Mouse (Mus musculus): ENCODE measurements at regions not wholly inside any gene's neighbourhood (a gene's known extent, or its start where the extent isn't known, plus 50 kb on each side); places are given as distances from the start of the nearest gene placed in this dataset.
"Not testable (repeated sequence)": the region's sequence is repeated elsewhere in the genome, so short reads cannot be mapped to it uniquely, and the experiment has no call there.

GRCm38 (mm10) chr16:86309696-86310095 lies 408.1 kb upstream of the Adamts5 start:
- no peak for DNase-seq

GRCm38 (mm10) chr16:86303869-86304268 lies 402.2 kb upstream of the Adamts5 start:
- no peak for DNase-seq

DNA sequence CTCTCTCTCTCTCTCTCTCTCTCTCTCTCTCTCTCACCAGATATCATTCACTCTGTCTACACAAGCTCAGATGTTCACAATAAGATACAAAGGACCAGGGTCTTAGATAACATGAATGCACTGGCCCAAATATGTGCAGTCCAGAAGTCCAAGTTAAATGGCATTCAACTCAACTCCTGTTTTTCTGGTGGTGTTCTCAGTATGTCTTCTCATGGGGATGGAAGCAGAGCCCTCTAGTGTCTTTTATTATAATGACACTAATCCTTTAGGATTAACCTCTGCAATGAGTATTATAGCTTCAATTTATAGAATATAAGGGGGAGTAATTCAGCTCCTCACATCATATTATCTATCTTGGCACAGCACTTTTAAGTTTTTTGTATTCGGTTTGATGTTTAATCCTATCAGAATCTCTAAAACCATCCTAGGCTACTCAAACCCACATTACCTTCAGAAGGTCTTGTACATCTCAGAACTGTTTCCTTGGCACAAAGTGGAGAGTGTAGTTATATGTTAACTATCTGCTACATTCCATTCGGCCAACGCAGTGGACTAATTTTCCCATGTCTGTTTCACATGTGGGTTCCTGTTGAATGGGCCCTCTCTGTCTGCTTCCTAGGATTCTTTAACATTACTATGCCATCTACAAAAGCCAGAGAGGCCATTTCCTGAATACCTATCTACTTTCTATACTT lies 401.0 kb upstream of the Adamts5 start:
- DNase-seq = no peak

DNA sequence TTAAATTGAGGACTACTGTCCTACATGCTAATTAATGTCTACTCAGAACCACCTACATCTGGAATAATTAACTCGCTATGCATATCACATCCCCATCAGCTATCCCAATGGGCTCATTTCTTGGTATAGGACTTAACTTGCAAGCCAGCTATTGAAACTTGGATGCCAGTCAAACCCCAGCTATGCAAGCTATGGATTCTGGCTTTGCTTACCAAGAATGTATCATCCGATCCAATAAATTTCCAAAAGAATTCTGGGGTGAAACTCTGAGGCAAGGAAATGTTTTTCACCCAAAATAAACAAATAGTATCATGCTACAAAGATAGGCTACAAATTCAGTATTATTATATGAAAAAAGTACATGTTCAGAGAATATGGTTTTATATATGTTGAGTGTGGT lies 392.8 kb upstream of the Adamts5 start:
- DNase-seq = no peak

GRCm38 (mm10) chr16:86281326-86281725 lies 379.7 kb upstream of the Adamts5 start:
- DNase-seq = no peak

- no peak for DNase-seq
Measured at GRCm38 (mm10) chr16:86277031-86277430, 375.4 kb upstream of the Adamts5 start.

DNA sequence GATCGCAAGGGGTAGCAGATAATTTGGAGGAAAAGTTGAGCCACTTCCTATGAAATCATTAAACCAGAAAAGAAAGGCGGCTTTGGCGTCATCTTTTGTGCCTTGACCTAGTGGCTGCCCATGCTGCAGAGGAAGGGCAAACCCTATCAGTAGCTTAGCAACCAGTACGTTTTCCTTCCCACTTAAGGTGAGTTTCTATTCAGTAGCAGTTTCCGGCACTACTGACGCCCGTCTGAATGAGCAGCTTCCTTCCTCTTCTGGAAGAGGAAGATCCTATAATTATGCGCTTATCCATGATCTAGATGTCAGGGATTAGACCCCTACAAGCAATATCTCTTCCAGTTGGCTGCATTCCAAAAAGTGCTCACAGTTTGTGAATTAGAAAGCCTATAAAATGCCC lies 360.0 kb upstream of the Adamts5 start:
- no peak for DNase-seq

GRCm38 (mm10) chr16:86252630-86253029 lies 351.0 kb upstream of the Adamts5 start:
- DNase-seq = no peak

- DNase-seq = no peak
Measured at GRCm38 (mm10) chr16:86250021-86250420, 348.4 kb upstream of the Adamts5 start.

DNA sequence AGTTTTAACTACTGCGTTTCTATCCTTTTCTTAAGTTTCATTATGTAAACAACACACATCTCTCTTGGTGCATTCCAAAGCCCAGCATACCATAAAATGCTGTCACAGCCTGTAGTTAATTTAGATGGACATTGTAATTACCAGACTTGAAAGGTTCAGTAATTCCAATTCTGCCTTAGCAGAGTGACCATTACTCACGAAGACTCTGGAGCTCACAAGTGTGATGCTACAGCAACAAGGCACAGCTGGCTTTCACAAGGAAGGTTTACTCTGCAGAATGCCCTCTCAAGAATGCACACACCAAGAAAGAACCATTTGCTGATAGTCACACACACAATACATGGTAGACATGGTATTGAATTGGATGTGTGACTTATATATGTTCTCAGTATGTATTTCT lies 342.6 kb upstream of the Adamts5 start:
- no peak for DNase-seq

- DNase-seq = no peak
Measured at GRCm38 (mm10) chr16:86242766-86243510, 341.3 kb upstream of the Adamts5 start.

DNA sequence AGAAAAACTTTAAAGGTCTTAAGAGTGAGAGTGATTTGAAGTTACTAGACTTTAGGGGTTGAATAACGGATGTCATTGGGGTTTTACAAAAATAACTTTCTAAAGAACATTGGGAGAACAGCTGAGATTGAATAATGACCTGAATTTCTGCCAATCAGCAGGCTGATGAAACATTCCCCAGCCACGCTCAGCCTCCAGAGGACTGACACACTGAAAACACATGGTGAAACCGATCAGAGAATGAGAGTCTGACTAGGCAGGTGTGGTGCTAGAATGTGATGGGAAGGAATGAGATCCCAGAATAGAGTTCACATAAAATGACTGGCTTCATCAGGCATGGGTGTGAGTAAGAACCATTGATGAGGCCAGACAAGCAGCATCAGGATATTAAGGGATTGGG lies 321.4 kb upstream of the Adamts5 start:
- no peak for DNase-seq

GRCm38 (mm10) chr16:86210547-86210946 lies 308.9 kb upstream of the Adamts5 start:
- DNase-seq = no peak

GRCm38 (mm10) chr16:86209319-86209718 lies 307.7 kb upstream of the Adamts5 start:
- DNase-seq = no peak

DNA sequence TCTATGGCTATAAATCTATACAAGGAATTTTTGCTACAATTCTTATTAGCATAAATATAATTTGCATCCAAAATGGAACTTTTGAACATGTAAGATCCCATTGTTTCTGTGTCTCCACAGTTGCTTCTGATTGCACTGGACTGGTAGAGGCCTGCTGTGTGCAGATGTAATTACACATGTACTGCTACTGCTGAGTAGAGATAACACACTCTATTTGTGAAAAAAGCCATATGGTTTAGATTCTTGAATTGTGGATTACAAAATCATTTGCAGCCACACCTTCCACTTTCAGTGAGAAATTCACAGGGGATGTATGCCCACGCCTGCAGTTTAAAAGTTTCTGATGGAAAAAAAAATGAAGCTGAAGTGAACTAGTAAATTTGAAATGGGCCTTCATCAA lies 288.2 kb upstream of the Adamts5 start:
- DNase-seq = no peak

DNA sequence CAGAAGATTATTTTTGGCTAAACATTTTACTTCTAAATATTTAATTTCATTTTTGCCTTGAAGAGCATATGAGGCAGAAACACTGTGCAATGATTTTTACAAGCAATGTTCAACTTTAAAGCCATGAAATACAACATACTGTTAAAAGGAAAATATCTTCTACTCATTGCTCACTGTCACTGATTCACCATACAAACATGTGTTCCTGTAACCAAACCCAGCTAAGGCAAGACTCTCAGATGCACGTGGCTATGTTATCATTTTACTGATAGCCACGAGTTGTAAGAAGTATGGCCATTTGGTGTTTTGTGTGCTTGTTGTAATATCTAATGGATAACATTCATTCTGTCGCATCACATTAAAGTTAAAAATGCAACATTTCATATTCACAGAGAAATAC lies 287.3 kb upstream of the Adamts5 start:
- no peak for DNase-seq

DNA sequence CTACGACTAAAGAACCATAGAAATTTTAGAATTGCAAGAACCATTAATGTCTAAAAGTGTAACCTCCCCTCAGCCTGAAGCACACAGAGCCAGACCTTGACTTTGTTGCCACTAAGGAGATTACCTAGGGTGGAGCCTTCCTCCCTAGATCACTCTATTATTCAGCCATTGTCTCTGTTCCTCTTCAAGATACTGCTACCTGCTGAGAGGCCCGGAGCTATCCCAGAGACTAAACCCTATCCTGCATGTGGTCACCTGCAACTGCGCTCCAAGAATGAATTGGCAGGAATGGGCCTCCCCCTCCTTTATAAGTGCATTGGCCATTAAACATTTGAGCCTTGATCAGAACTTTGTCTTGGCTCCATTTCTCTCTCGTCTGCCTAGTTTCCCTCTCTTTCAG lies 286.0 kb upstream of the Adamts5 start:
- DNase-seq = not testable (repeated sequence)

DNA sequence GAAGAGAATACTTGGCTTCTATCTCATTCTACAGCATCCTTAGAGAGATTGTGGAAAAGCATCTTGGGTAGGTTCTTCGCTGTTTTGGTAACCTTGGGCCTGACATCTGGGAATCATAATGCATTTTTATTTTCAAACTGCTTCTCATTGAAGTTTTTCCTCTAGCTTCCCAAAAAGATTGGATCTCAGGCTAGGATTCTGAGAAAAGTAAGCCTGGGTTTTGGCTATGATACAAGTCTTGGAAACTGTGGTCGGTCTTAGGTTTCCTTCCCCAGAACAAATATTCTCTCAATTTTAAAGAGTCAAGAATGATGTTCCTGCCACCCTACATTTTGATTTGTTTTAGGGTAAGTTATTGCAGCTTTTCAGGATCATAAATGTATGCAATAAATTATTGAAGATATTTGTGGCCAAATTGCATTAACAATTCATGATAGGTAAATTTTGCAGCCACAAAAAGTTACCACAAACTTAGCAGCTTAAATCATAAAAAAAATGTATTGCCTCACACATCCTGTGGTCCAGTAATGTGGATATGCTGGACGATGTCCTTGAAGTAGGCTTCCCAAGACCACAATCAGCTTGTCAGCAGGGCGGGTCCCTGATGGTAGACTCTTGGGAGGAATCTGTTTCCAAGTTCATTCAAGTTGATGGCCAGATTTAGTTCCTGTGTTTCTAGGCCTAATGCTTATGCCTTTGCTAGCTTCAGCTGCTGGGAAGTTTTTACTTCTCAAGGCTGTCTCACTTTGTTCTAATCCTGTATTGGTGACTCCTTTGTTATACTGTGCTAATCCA lies 257.6 kb upstream of the Adamts5 start:
- no peak for DNase-seq

DNA sequence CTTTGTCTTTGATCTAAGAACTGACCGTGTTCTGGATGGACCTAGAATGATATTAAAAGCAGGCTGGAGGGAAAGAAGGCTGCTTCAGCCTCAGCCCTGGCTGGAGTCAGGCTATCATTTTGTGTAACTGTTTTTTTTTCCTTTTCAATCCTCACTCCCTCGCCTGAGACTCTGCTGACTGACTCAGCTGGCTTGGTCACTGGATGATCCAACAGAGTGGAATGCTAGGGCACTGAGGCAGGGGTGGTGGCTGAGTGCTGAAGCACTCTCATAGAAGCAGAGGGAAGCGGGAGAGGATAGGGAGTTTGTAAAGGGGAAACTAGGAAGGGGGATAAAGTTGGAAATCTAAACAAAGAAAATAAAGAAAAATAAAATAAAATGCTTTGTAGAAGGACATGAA lies 236.5 kb upstream of the Adamts5 start:
- no peak for DNase-seq

DNA sequence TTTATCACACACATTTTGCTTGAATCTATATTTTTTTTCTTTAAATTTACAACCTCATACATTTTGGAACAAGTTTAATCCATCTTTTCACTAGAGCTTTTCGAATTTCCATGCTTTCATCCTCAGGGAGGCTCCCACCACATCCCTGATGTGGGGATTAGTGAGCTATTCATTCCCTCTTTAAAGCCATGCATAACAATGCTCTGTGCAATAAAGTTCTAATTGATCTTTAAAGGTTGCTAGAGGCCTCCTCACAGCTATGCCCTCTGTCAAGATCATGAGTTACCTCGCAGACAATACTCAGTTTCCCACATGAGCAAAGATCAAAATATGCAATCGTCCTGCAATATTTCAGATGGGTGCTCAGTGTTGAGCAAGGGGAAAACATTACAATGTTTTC lies 234.5 kb upstream of the Adamts5 start:
- no peak for DNase-seq

GRCm38 (mm10) chr16:86127391-86127790 lies 225.8 kb upstream of the Adamts5 start:
- DNase-seq = no peak

GRCm38 (mm10) chr16:86124182-86124581 lies 222.6 kb upstream of the Adamts5 start:
- DNase-seq = no peak

GRCm38 (mm10) chr16:86122936-86123335 lies 221.3 kb upstream of the Adamts5 start:
- peak; percentile 3 for DNase-seq

GRCm38 (mm10) chr16:86117959-86118358 lies 216.3 kb upstream of the Adamts5 start:
- no peak for DNase-seq
